Mouse (Mus musculus): ENCODE measurements around the gene Nr4a2. TPM values are rescaled to one million over a fixed set of nuclear protein-coding genes. Genes with fewer than 3 reads are reported as not detected.

The Nr4a2 gene
- total RNA-seq, 2 experiments from 2014 or later: 2.3 TPM

- DNase-seq: no peak
- intact Hi-C loops (cut with DNase I): loop anchor here (5.0 to 10.0 kb wide), 2 partner anchors 204 to 999 kb away; no protein-coding TSS in a partner anchor
These were observed 10.4 kb downstream of the Nr4a2 start for GRCm38 (mm10) chr2:57113431-57113830.

GRCm38 (mm10) chr2:57112949-57113348 lies 10.9 kb downstream of the Nr4a2 start:
- DNase-seq: no peak
- intact Hi-C loops (cut with DNase I): loop anchor here (5.0 to 10.0 kb wide), 2 partner anchors 204 to 998 kb away; no protein-coding TSS in a partner anchor

DNA sequence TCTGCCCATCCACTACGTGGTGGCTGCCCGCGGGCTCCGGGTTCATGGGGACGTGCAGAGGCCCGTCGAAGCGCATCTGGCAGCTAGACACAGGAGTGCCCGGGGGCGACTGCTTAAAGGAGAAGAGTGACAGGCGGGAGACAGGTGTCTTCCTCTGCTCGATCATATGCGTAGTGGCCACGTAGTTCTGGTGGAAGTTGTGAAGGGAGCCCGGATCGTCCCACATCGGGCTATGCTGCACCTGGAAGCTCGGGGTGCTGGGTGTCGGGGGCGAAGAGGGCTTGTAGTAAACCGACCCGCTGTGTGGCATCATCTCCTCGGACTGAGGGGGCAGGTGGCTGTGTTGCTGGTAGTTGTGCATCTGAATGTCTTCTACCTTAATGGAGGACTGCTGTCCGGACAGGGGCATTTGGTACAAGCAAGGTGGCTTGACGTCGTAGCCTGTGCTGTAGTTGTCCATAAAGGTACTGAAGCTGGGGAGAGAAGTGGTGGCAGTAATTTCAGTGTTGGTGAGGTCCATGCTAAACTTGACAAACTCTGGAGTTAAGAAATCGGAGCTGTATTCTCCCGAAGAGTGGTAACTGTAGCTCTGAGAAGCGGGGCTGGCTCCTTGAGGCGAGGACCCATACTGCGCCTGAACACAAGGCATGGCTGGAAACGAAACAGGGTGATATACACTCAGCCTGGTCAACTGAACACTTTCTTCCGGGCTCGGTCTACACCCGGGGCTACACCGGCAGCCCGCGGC lies 11.8 kb downstream of the Nr4a2 start:
- intact Hi-C loops (cut with DNase I): loop anchor here (5.0 to 10.0 kb wide), 2 partner anchors 205 to 997 kb away; no protein-coding TSS in a partner anchor
- DNase-seq: no peak

- DNase-seq: no peak
- intact Hi-C loops (cut with DNase I): loop anchor here (5.0 to 10.0 kb wide), 2 partner anchors 206 to 996 kb away; no protein-coding TSS in a partner anchor
These were observed 12.6 kb downstream of the Nr4a2 start for GRCm38 (mm10) chr2:57111011-57111790.

DNA sequence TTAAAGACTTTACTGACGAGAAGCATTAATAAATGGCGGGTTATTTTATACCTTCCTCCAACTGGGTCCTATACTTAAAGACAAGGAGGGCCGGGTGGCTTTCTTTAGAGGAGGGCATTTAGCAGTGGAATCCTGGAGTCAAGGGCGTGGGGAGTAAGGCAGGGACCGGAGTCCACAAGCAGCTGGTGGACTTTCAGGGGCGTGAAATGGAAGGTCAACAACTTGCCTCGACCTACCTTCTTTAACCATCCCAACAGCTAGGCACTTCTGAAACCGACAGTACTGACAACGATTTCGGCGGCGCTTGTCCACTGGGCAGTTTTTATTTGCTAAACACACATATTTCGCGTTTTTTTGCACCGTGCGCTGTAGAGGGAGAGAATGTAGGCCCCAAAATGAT lies 13.4 kb downstream of the Nr4a2 start:
- intact Hi-C loops (cut with DNase I): loop anchor here (5.0 to 10.0 kb wide), 2 partner anchors 207 to 996 kb away; no protein-coding TSS in a partner anchor
- DNase-seq: no peak

DNA sequence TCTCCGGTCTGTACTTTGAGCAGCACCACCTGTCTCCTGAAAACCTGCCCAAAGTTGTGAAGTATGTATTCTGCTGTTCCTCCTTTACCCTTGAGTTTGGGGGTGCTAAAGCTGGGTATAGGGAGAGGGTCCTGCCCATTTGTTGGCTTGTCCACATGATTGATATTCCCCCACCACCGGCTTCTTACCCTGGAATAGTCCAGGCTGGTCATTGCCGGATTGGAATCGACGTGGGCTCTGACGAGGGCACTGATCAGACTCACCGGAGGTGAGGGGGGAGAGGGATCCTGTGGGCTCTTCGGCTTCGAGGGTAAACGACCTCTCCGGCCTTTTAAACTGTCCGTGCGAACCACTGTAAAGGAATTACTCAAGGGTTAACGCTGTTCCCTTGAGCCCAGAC lies 13.9 kb downstream of the Nr4a2 start:
- intact Hi-C loops (cut with DNase I): loop anchor here (5.0 to 10.0 kb wide), 2 partner anchors 207 to 995 kb away; no protein-coding TSS in a partner anchor
- DNase-seq: no peak

- intact Hi-C loops (cut with DNase I): no loop called here
- no peak for DNase-seq
These were observed 14.5 kb downstream of the Nr4a2 start for GRCm38 (mm10) chr2:57109301-57109700.

DNA sequence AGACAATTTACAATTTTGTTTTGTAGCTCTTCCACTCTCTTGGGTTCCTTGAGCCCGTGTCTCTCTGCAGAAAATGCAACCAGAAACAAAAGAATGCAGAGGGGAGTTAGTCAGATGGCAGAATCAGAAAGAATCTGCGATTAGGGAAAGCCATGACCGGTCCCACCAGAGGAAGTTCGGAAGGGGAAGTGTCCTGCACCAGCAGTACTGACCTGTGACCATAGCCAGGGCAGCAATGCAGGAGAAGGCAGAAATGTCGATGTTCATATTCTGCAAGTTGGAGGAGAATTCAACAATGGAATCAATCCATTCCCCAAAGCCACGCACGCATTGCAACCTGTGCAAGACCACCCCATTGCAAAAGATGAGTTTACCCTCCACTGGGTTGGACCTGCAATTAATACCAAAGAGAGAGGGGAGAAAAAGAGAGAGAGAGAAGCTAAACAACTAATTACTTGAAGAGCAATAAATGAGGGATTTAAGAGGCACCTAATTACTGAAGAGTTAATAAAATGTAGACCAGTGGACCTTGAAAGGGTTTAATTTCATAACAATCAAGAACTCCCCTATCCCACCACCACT lies 15.4 kb downstream of the Nr4a2 start:
- intact Hi-C loops (cut with DNase I): no loop called here
- DNase-seq: no peak

GRCm38 (mm10) chr2:57105401-57105800 lies 18.4 kb downstream of the Nr4a2 start:
- DNase-seq: no peak
- intact Hi-C loops (cut with DNase I): no loop called here

DNA sequence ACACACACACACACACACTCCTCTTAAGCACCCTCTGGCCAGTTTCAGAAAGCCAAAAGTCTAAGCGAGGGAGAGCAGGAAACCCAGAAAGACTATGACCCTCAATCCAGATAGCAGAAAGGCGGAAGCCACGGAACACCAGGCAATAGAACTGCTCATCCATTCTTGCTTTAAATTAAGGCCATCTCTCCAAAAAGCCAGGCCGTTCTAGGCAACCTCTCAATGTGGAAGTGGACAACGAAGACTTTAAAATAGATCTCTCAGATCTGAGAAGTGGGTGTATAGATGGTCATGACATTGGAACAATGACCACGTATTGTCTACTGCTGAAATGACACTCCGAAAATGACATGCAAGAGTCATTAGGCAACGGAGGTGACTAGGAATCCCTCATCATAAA lies 19.1 kb downstream of the Nr4a2 start:
- intact Hi-C loops (cut with DNase I): no loop called here
- DNase-seq: no peak

DNA sequence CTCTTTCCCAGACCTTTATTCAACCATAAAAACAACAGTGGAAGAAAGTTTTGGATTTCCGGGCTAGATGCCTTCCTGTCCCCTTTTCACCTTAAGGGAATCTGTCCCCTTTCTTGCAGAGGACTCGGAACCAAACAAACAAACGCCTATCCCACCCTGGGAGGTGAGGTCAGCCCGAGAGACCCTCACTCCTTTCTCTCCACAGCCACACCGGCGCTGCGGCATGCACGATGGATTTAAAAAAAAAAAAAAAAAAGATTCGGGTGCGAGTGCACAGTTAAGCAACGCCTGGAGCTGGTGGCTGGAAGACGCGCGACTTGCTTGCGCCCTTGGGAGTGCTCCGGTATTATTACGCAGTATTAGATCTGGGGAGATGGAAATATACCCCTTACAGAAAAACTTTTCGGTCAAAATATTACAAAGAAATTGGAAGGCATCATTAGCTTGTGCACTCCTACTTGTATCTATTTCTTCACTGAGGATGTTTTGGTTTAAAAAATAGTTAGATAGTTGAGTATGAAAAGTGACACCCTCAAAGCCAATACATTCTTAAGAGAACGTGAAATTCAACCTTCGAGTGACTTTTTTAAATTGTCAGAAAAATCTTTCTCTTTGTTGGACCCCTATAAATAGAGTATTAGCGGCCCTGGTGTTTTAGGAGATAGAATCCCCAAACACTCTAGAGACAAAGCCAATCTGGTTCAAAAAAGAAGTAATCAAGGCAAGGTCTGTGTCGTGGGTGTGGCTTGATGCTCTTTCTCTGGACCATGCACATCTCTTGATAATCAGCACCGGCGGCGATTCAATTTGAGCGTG lies 19.8 kb downstream of the Nr4a2 start:
- intact Hi-C loops (cut with DNase I): no loop called here
- no peak for DNase-seq

GRCm38 (mm10) chr2:57102856-57103844 lies 20.7 kb downstream of the Nr4a2 start:
- intact Hi-C loops (cut with DNase I): no loop called here
- DNase-seq: no peak

DNA sequence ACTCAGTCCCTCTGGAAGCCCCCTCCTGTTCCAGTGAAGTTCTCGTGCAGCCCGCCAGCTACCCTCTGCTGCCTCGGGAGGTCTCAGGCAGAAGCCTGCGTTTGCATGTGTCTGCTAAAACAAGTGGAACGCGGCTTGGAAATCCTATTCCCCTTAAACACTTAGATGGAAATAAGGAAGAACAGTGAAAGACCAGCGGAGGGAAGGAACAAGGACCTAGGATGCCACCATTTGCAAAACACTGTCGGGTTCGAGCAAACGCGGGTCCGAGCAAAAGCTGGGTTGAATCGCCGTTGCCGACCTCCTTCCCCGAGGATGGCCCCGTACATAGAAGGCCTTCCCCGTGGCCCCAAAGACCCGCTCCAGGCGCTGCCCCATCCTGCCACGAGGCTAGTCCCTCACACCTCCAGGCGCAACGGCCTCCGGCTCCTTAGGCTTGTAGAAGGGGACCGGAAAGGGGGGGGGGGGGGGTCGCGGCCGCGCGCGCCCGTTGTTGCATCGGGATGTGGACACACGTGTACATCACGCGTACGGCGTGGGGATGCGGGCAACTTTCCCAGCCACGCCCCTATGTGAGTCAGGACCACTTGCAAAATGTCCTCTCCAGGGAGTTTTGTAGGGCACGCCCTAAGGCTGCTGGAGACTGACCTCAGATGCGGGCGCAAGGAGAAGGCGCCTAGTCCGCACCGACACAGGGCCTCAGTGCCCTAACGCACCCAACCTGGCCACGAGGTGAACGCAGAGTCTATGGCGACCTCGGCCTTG lies 21.5 kb downstream of the Nr4a2 start:
- intact Hi-C loops (cut with DNase I): no loop called here
- no peak for DNase-seq

DNA sequence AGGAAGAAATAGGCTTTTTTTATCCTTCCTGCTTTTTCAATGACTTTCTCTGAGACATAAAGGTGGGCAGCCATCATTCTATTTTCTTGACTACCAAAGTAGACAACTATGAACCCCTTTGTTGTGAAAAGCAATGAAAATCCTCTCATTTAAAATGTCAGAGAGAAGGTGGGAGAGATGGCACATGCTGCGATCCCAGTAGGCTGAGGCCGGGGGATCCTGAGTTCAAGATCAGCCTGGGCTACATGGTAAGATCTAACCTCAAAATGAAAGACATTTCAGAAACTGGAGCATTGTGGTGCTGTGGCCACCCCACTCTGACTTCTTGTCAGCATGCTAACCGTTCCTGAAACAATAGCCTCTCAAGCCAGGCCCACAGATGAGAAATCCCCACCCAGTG lies 23.6 kb downstream of the Nr4a2 start:
- DNase-seq: no peak
- intact Hi-C loops (cut with DNase I): no loop called here

- intact Hi-C loops (cut with DNase I): no loop called here
- no peak for DNase-seq
These were observed 51.4 kb downstream of the Nr4a2 start for GRCm38 (mm10) chr2:57072452-57072851.

GRCm38 (mm10) chr2:57063480-57063879 lies 60.3 kb downstream of the Nr4a2 start:
- intact Hi-C loops (cut with DNase I): no loop called here

More at GRCm38 (mm10) chr2:57063480-57063879, 60.3 kb downstream of the Nr4a2 start:
- DNase-seq: no peak

All from heart, postnatal 10 days (tissue).